Mouse (Mus musculus): ENCODE data around the gene Ptprj. TPM values are rescaled to one million over a fixed set of nuclear protein-coding genes. Genes with fewer than 3 reads are reported as not detected.
A peak's percentile ranks its signal among the peaks of the same experiment; 100 is the strongest.

Ptprj gene
- polyA plus RNA-seq, 1 experiment from 2014 or later: 2.1 TPM

GRCm38 (mm10) chr2:90543106-90543702 is 37.2 kb downstream of the Ptprj start:
- Histone ChIP-seq H3K4me1 (replicated peaks; ENCODE audit: control insufficient read depth, insufficient read depth) (no peaks in the 10 kb centered on the region), H3K36me3 (ENCODE audit: control insufficient read depth, insufficient read depth, low read length) (no peaks in the 10 kb centered on the region), H3K27me3 (ENCODE audit: control insufficient read depth, insufficient read depth, low read length) (no peaks in the 10 kb centered on the region), H3K9ac (ENCODE audit: low read length) (no peak overlapping the region), H3K4me3 (ENCODE audit: low read depth, low read length) (no peak overlapping the region), H3K9me3 (ENCODE audit: control insufficient read depth, low read length) (no peaks in the 10 kb centered on the region), H3K27ac (replicated peaks) (no peak overlapping the region), H3K4me2 (replicated peaks; ENCODE audit: low read depth) (no peak overlapping the region)
- TF ChIP-seq EP300 (optimal IDR thresholded peaks at IDR 0.05) (no peak), CTCF (IDR thresholded peaks at IDR 0.05; ENCODE audit: low read depth) (no peak)
- WGBS: 90% methylated on average over 6 of the region's 6 CpGs
- DNase-seq (ENCODE audit: low spot score) (no peak), ATAC-seq (ENCODE audit: low FRiP score, low TSS enrichment) (no peak)

GRCm38 (mm10) chr2:90542656-90543055 is 37.8 kb downstream of the Ptprj start:
- Histone ChIP-seq H3K27ac (replicated peaks) (no peak overlapping the region), H3K36me3 (ENCODE audit: control insufficient read depth, insufficient read depth, low read length) (no peaks in the 10 kb centered on the region), H3K9me3 (ENCODE audit: control insufficient read depth, low read length) (no peaks in the 10 kb centered on the region), H3K9ac (ENCODE audit: low read length) (no peak overlapping the region), H3K27me3 (ENCODE audit: control insufficient read depth, insufficient read depth, low read length) (no peaks in the 10 kb centered on the region), H3K4me3 (ENCODE audit: low read depth, low read length) (no peak overlapping the region), H3K4me1 (replicated peaks; ENCODE audit: control insufficient read depth, insufficient read depth) (no peaks in the 10 kb centered on the region), H3K4me2 (replicated peaks; ENCODE audit: low read depth) (no peak overlapping the region)
- ATAC-seq (ENCODE audit: low FRiP score, low TSS enrichment) (peak; percentile 68; the same call in 1 of the 2 replicates), DNase-seq (ENCODE audit: low spot score) (no peak)
- TF ChIP-seq CTCF (IDR thresholded peaks at IDR 0.05; ENCODE audit: low read depth): no peak
- TF ChIP-seq EP300 (optimal IDR thresholded peaks at IDR 0.05): no peak
- WGBS: 66% methylated on average over 2 of the region's 2 CpGs

DNA sequence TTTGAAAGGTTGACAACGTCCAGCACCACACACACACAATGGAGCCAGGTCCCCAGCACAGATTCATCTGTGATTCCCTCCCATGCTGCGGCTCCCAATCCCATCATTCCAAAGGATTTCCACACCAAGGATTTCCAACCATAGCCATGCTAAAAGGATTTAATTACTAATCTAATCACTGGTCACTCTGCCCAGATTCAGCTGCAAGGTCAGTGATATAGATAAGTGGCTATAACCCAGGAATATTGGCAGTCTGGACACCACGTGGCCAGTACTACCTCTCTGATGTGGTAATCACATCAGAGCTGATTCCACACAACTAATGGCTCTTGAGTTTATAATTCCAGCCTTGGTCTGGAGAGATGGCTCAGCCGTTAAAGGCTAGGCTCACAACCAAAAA is 41.2 kb downstream of the Ptprj start:
- no peak overlapping the region for H3K4me2 ChIP-seq (replicated peaks; ENCODE audit: low read depth)
- no peaks in the 10 kb centered on the region for H3K27me3 ChIP-seq (ENCODE audit: control insufficient read depth, insufficient read depth, low read length)
- no peak overlapping the region for H3K27ac ChIP-seq (replicated peaks)
- TF ChIP-seq EP300 (optimal IDR thresholded peaks at IDR 0.05) (no peak), CTCF (IDR thresholded peaks at IDR 0.05; ENCODE audit: low read depth) (no peak)
- DNase-seq (ENCODE audit: low spot score) (no peak), ATAC-seq (ENCODE audit: low FRiP score, low TSS enrichment) (no peak)
- no peaks in the 10 kb centered on the region for H3K36me3 ChIP-seq (ENCODE audit: control insufficient read depth, insufficient read depth, low read length)
- H3K9me3 ChIP-seq (ENCODE audit: control insufficient read depth, low read length): no peaks in the 10 kb centered on the region
- H3K4me3 ChIP-seq (ENCODE audit: low read depth, low read length): no peak overlapping the region
- H3K9ac ChIP-seq (ENCODE audit: low read length): no peak overlapping the region
- H3K4me1 ChIP-seq (replicated peaks; ENCODE audit: control insufficient read depth, insufficient read depth): no peaks in the 10 kb centered on the region
- 85% methylated on average over 4 of the region's 4 CpGs for WGBS

GRCm38 (mm10) chr2:90537244-90537643 is 43.2 kb downstream of the Ptprj start:
- H3K4me3 ChIP-seq (ENCODE audit: low read depth, low read length): no peak overlapping the region
- H3K9me3 ChIP-seq (ENCODE audit: control insufficient read depth, low read length): no peaks in the 10 kb centered on the region
- H3K4me1 ChIP-seq (replicated peaks; ENCODE audit: control insufficient read depth, insufficient read depth): no peaks in the 10 kb centered on the region; the same call in 1 of the 2 replicates
- H3K27me3 ChIP-seq (ENCODE audit: control insufficient read depth, insufficient read depth, low read length): no peaks in the 10 kb centered on the region
- H3K9ac ChIP-seq (ENCODE audit: low read length): no peak overlapping the region
- H3K4me2 ChIP-seq (replicated peaks; ENCODE audit: low read depth): no peak overlapping the region
- DNase-seq (ENCODE audit: low spot score): no peak
- WGBS: 86% methylated on average over 4 of the region's 4 CpGs
- no peak for ATAC-seq (ENCODE audit: low FRiP score, low TSS enrichment)
- H3K27ac ChIP-seq (replicated peaks): no peak overlapping the region
- no peak for TF ChIP-seq CTCF (IDR thresholded peaks at IDR 0.05; ENCODE audit: low read depth)
- no peak for TF ChIP-seq EP300 (optimal IDR thresholded peaks at IDR 0.05)
- H3K36me3 ChIP-seq (ENCODE audit: control insufficient read depth, insufficient read depth, low read length): no peaks in the 10 kb centered on the region

DNA sequence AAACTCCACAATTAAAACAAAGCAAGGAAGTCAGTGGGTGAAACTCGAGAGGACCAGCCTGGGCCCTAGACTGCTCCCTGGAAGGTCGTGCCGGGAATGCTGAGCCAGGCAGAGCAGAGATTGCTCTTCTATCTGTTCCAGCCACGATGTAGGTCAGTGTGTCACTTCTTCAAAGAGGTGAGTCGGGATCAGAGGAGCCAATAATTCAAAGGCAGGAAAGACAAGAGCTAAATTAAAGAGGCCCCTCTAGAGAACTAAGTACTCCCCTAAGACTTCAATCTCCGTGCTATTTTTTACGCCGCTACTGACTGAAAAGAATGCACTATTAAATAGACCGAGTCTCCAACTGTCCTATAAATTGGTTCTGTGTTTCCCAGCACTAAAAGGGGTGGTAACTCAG is 43.9 kb downstream of the Ptprj start:
- no peaks in the 10 kb centered on the region for H3K9me3 ChIP-seq (ENCODE audit: control insufficient read depth, low read length)

DNA sequence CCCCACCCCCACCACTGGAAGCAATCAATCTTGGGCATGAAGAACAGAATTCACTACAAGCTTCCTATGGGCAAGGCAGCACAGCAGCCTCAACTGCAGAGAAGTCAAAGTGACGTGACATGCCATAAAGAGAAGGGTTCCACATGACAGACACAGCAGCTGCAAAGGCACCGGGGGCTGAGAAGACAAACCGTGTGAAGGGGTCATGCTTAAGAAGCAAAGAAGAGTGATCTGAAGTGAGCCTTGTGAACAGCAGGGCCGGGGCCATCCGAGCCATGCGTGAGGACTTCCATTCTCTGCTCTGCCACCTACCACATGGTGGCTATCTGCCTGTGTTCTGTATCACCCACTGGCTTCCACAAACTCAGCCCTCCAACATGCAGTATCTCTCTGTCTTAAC is 45.7 kb downstream of the Ptprj start:
- no peaks in the 10 kb centered on the region for H3K36me3 ChIP-seq (ENCODE audit: control insufficient read depth, insufficient read depth, low read length)
- no peak overlapping the region for H3K27ac ChIP-seq (replicated peaks)
- H3K27me3 ChIP-seq (ENCODE audit: control insufficient read depth, insufficient read depth, low read length): no peaks in the 10 kb centered on the region
- 83% methylated on average over 6 of the region's 6 CpGs for WGBS
- TF ChIP-seq EP300 (optimal IDR thresholded peaks at IDR 0.05) (no peak), CTCF (IDR thresholded peaks at IDR 0.05; ENCODE audit: low read depth) (no peak)
- ATAC-seq (ENCODE audit: low FRiP score, low TSS enrichment) (no peak), DNase-seq (ENCODE audit: low spot score) (no peak)
- H3K4me1 ChIP-seq (replicated peaks; ENCODE audit: control insufficient read depth, insufficient read depth): no peaks in the 10 kb centered on the region; the same call in 1 of the 2 replicates
- no peak overlapping the region for H3K4me2 ChIP-seq (replicated peaks; ENCODE audit: low read depth)
- H3K4me3 ChIP-seq (ENCODE audit: low read depth, low read length): no peak overlapping the region
- H3K9me3 ChIP-seq (ENCODE audit: control insufficient read depth, low read length): no peaks in the 10 kb centered on the region
- H3K9ac ChIP-seq (ENCODE audit: low read length): no peak overlapping the region

More for the DNA sequence above, 43.9 kb downstream of the Ptprj start:
- Histone ChIP-seq H3K4me3 (ENCODE audit: low read depth, low read length) (no peak overlapping the region), H3K9ac (ENCODE audit: low read length) (no peak overlapping the region), H3K27me3 (ENCODE audit: control insufficient read depth, insufficient read depth, low read length) (no peaks in the 10 kb centered on the region), H3K4me2 (replicated peaks; ENCODE audit: low read depth) (no peak overlapping the region), H3K27ac (replicated peaks) (no peak overlapping the region), H3K36me3 (ENCODE audit: control insufficient read depth, insufficient read depth, low read length) (no peaks in the 10 kb centered on the region), H3K4me1 (replicated peaks; ENCODE audit: control insufficient read depth, insufficient read depth) (no peaks in the 10 kb centered on the region; the same call in 1 of the 2 replicates)
- 49% methylated on average over 9 of the region's 9 CpGs for WGBS
- no peak for TF ChIP-seq CTCF (IDR thresholded peaks at IDR 0.05; ENCODE audit: low read depth)
- no peak for TF ChIP-seq EP300 (optimal IDR thresholded peaks at IDR 0.05)
- DNase-seq (ENCODE audit: low spot score): no peak
- no peak for ATAC-seq (ENCODE audit: low FRiP score, low TSS enrichment)

Data from stomach, postnatal 0 days (tissue).